In genomic region chr5:35701042-35701441, GRCm38 (mm10) we compare ENCODE assay signal across 9 mouse cellular contexts. TPM values are rescaled to one million over a fixed set of nuclear protein-coding genes. Genes with fewer than 3 reads are reported as not detected.
A peak's percentile ranks its signal among the peaks of the same experiment; 100 is the strongest.
DNase-seq lines count a peak whose midpoint lies in the region; ATAC-seq lines count a peak whose summit lies in the region.
"Had no signal": no experiment of that assay in that cellular context is flagged by ENCODE, and none has a peak within 500 bp of the region (broad histone marks: within the 10 kb centered on the region; RNA-seq: fewer than 3 reads in every experiment).

No protein-coding gene starts in this region.

- no peaks in the 10 kb centered on the region; the same call in 1 of the 2 replicates for H3K36me3 ChIP-seq in kidney, embryonic 16.5 days (ENCODE audit: insufficient read depth, low read length)
- no peaks in the 10 kb centered on the region for H3K36me3 ChIP-seq in embryonic facial prominence, embryonic 10.5 days (replicated peaks)
- H3K36me3 ChIP-seq: embryonic facial prominence, embryonic 13.5 days had no signal

- DNase-seq in kidney, adult 18-20 months: peak; percentile 75
- DNase-seq in adrenal gland, postnatal 36 days: peak; percentile 85 to 87
- DNase-seq in embryonic facial prominence, embryonic 10.5 days (ENCODE audit: low spot score): peak; percentile 75
- DNase-seq in induced T-regulatory cell, adult 2 months (ENCODE audit: low read depth): peak; percentile 57
- peak; percentile 49 to 52 for DNase-seq in left cerebral cortex, postnatal 36 days (ENCODE audit: low spot score in 2 of 2)
- DNase-seq in thymus, postnatal 25 days: peak; percentile 50

- no peak overlapping the region for H3K27ac ChIP-seq in kidney, embryonic 16.5 days (ENCODE audit: low read length)
- no peak overlapping the region for H3K27ac ChIP-seq in embryonic facial prominence, embryonic 10.5 days (replicated peaks)
- H3K27ac ChIP-seq: embryonic facial prominence, embryonic 13.5 days had no signal

- H3K4me2 ChIP-seq in kidney, embryonic 16.5 days (replicated peaks; ENCODE audit: low read depth, low read length): no peak overlapping the region
- H3K4me2 ChIP-seq: embryonic facial prominence, embryonic 13.5 days had no signal

- intact Hi-C loops in left cerebral cortex, postnatal 36 days (cut with DNase I): no loop called here

- H3K4me3 ChIP-seq in kidney, embryonic 16.5 days (ENCODE audit: low read length): no peak overlapping the region
- no peak overlapping the region for H3K4me3 ChIP-seq in embryonic facial prominence, embryonic 10.5 days
- H3K4me3 ChIP-seq: embryonic facial prominence, embryonic 13.5 days had no signal

- 47% methylated on average over 6 of the region's 6 CpGs for WGBS in kidney, embryonic 16.5 days
- 49% methylated on average over 6 of the region's 6 CpGs for WGBS in embryonic facial prominence, embryonic 10.5 days

- no peak for ATAC-seq in kidney, embryonic 16.5 days (ENCODE audit: low FRiP score, low TSS enrichment)
- ATAC-seq in neutrophil, adult 5-6 weeks (ENCODE audit: extremely low read depth, insufficient number of reproducible peaks, low FRiP score, poor library complexity, severe bottlenecking): peak; percentile 20; the same call in 1 of the 2 replicates

- H3K27me3 ChIP-seq in kidney, embryonic 16.5 days (ENCODE audit: insufficient read depth, low read length): no peaks in the 10 kb centered on the region
- H3K27me3 ChIP-seq in embryonic facial prominence, embryonic 10.5 days (replicated peaks; ENCODE audit: low read depth, poor library complexity, severe bottlenecking): no peaks in the 10 kb centered on the region
- H3K27me3 ChIP-seq: embryonic facial prominence, embryonic 13.5 days had no signal

- H3K4me1 ChIP-seq in kidney, embryonic 16.5 days (ENCODE audit: insufficient read depth, low read length): no peaks in the 10 kb centered on the region
- H3K4me1 ChIP-seq in embryonic facial prominence, embryonic 10.5 days: no peaks in the 10 kb centered on the region
- H3K4me1 ChIP-seq: embryonic facial prominence, embryonic 13.5 days had no signal

- no peak overlapping the region for H3K9ac ChIP-seq in kidney, embryonic 16.5 days (replicated peaks; ENCODE audit: low read length)
- H3K9ac ChIP-seq: embryonic facial prominence, embryonic 13.5 days had no signal

- H3K9me3 ChIP-seq in kidney, embryonic 16.5 days (ENCODE audit: low read length): no peaks in the 10 kb centered on the region
- no peaks in the 10 kb centered on the region for H3K9me3 ChIP-seq in embryonic facial prominence, embryonic 10.5 days
- H3K9me3 ChIP-seq: embryonic facial prominence, embryonic 13.5 days had no signal

RNA-seq across cellular contexts. Expression of gene Htra3, which starts 21.5 kb away (rescaled TPM):
- polyA plus RNA-seq in kidney, embryonic 16.5 days (2015; fragmentation: Nextera tagmentation; extraction: Ambion mirVana): 16.9 and 18.4 TPM in 2 replicates
- total RNA-seq in adrenal gland, postnatal 36 days (2021): 10 to 100 TPM; 35.0 to 71.4 TPM
- 4.2 and 5.4 TPM in 2 replicates for polyA plus RNA-seq in embryonic facial prominence, embryonic 10.5 days (2016; fragmentation: Nextera tagmentation; extraction: Ambion mirVana)
- total RNA-seq in left cerebral cortex, postnatal 36 days (2021): 1 to 10 TPM; 7.7 to 9.6 TPM
- not detected in 2 replicates for total RNA-seq in neutrophil, adult 5-6 weeks (2017)

RNA-seq across cellular contexts. Expression of gene Sh3tc1, which starts 38.7 kb away (rescaled TPM):
- polyA plus RNA-seq in kidney, embryonic 16.5 days (2015; fragmentation: Nextera tagmentation; extraction: Ambion mirVana): 25.2 and 27.6 TPM in 2 replicates
- total RNA-seq in adrenal gland, postnatal 36 days (2021): 10 to 100 TPM; 16.8 to 24.0 TPM
- 3.7 and 4.3 TPM in 2 replicates for polyA plus RNA-seq in embryonic facial prominence, embryonic 10.5 days (2016; fragmentation: Nextera tagmentation; extraction: Ambion mirVana)
- 1 to 10 TPM; 3.0 to 3.3 TPM for total RNA-seq in left cerebral cortex, postnatal 36 days (2021)
- 11.3 and 11.8 TPM in 2 replicates for total RNA-seq in neutrophil, adult 5-6 weeks (2017)

RNA-seq across cellular contexts. Expression of gene Ablim2, which starts 56.6 kb away (rescaled TPM):
- polyA plus RNA-seq in kidney, embryonic 16.5 days (2015; fragmentation: Nextera tagmentation; extraction: Ambion mirVana): 2.8 and 3.0 TPM in 2 replicates
- 1 to 10 TPM; 6.2 to 8.5 TPM for total RNA-seq in adrenal gland, postnatal 36 days (2021)
- 0.38 and 0.51 TPM in 2 replicates for polyA plus RNA-seq in embryonic facial prominence, embryonic 10.5 days (2016; fragmentation: Nextera tagmentation; extraction: Ambion mirVana)
- 100 to 1,000 TPM; 150 to 220 TPM for total RNA-seq in left cerebral cortex, postnatal 36 days (2021)
- total RNA-seq in neutrophil, adult 5-6 weeks (2017): not detected in 2 replicates

Comparison
In these comparisons a context has a peak if more than half of its experiments do, and no peak if none do; other contexts are left out.
1. RNA of gene Ablim2, which starts 56.6 kb away (total RNA-seq): 150 to 220 TPM in left cerebral cortex, postnatal 36 days; 6.2 to 8.5 TPM in adrenal gland, postnatal 36 days and not detected in neutrophil, adult 5-6 weeks; every median in the first group is over 10 times any median in the second.
2. Peak in every context shown above with its lines, with median percentiles within 50 percentile points of each other: DNase-seq.